Mouse (Mus musculus) embryonic facial prominence, embryonic 12.5 days (tissue): ENCODE data around the gene Tbxa2r. TPM values are rescaled to one million over a fixed set of nuclear protein-coding genes. Genes with fewer than 3 reads are reported as not detected.

ENCODE experiments used
- ATAC-seq: fragments of 200-750 bp; cut with Nextera tagmentation; 2 replicates; pipeline ENCODE4 v1.8.0; 2017; ENCODE audit not compliant: insufficient number of reproducible peaks, insufficient read depth, low FRiP score, low TSS enrichment
- H3K27ac ChIP-seq: fragments of 300-500 bp; sonication (generic); 2 replicates; pipeline ENCODE4 v1.5.1; 2016; ENCODE audit warnings: mild to moderate bottlenecking
- H3K27me3 ChIP-seq: fragments of 300-500 bp; sonication (generic); 2 replicates; pipeline ENCODE4 v1.6.1; 2016; ENCODE audit warnings: mild to moderate bottlenecking, moderate library complexity
- H3K36me3 ChIP-seq: fragments of 300-500 bp; sonication (generic); 2 replicates; pipeline ENCODE4 v1.6.1; 2016; ENCODE audit warnings: mild to moderate bottlenecking
- H3K4me1 ChIP-seq: fragments of 300-500 bp; sonication (generic); 2 replicates; pipeline ENCODE4 v1.6.1; 2016
- H3K4me2 ChIP-seq: fragments of 300-500 bp; sonication (generic); replicated peaks from 2 replicates; pipeline ENCODE4 v1.6.1; 2016; ENCODE audit warnings: mild to moderate bottlenecking, moderate library complexity
- H3K4me3 ChIP-seq: fragments of 300-500 bp; sonication (generic); 2 replicates; pipeline ENCODE4 v1.5.1; 2016; ENCODE audit warnings: mild to moderate bottlenecking
- H3K9ac ChIP-seq: fragments of 300-500 bp; sonication (generic); 2 replicates; pipeline ENCODE4 v1.6.1; 2016; ENCODE audit warnings: mild to moderate bottlenecking, moderate library complexity
- H3K9me3 ChIP-seq: fragments of 300-500 bp; sonication (generic); 2 replicates; pipeline ENCODE4 v1.6.1; 2016; ENCODE audit warnings: mild to moderate bottlenecking, moderate library complexity
- WGBS: fragments of 180-500 bp; shearing (Covaris S2); methylation state at CpG from one replicate; pipeline ENCODE4 v1.1.7; 2016; 5-methylcytosine and 5-hydroxymethylcytosine counted together
- polyA plus RNA-seq: library from polyadenylated mRNA; unstranded; fragments of >200 nt; fragmentation: Nextera tagmentation; extraction: Ambion mirVana; gene quantifications from 2 replicates; pipeline ENCODE4 v1.2.1, GENCODE M21; 2016

Gene Tbxa2r
- polyA plus RNA-seq, 1 experiment from 2014 or later, result 3.1 TPM

- no peak for ATAC-seq
- peaks cover 71% of the 10 kb centered on the region for H3K27me3 ChIP-seq
- H3K9ac ChIP-seq, result no peak overlapping the region
- 35% methylated on average over 17 of the region's 17 CpGs for WGBS
- no peak overlapping the region for H3K4me2 ChIP-seq
- no peaks in the 10 kb centered on the region for H3K9me3 ChIP-seq
- no peak overlapping the region for H3K4me3 ChIP-seq
- no peak overlapping the region for H3K27ac ChIP-seq
- peaks cover 9% of the 10 kb centered on the region; the same call in 1 of the 2 replicates for H3K4me1 ChIP-seq
- peaks cover 7% of the 10 kb centered on the region; the same call in 1 of the 2 replicates for H3K36me3 ChIP-seq
Observed at GRCm38 (mm10) chr10:81340551-81341332, 12.2 kb downstream of the Tbxa2r start.

- Histone ChIP-seq H3K9ac (no peak overlapping the region), H3K4me2 (no peak overlapping the region), H3K4me3 (no peak overlapping the region), H3K27me3 (peaks cover 73% of the 10 kb centered on the region), H3K9me3 (no peaks in the 10 kb centered on the region), H3K36me3 (peaks cover 7% of the 10 kb centered on the region; the same call in 1 of the 2 replicates), H3K27ac (no peak overlapping the region), H3K4me1 (peaks cover 5% of the 10 kb centered on the region)
- no peak for ATAC-seq
- 29% methylated on average over 16 of the region's 16 CpGs for WGBS
Observed at GRCm38 (mm10) chr10:81341333-81341949, 12.9 kb downstream of the Tbxa2r start.

GRCm38 (mm10) chr10:81342686-81343505 is 14.4 kb downstream of the Tbxa2r start, which contains the start of gene Gipc3:
Gene Gipc3, minus strand, starts transcription at chr10:81343266.
- WGBS, result 7% methylated on average over 55 of the region's 67 CpGs
- H3K27me3 ChIP-seq, result peaks cover 73% of the 10 kb centered on the region
- ATAC-seq, result no peak
- H3K36me3 ChIP-seq, result peaks cover 13% of the 10 kb centered on the region
- H3K9me3 ChIP-seq, result no peaks in the 10 kb centered on the region
- no peak within 1 kb of the TSS for H3K27ac ChIP-seq
- peak within 1 kb of the TSS; percentile 37 for H3K4me3 ChIP-seq
- peaks cover 15% of the 10 kb centered on the region for H3K4me1 ChIP-seq
- H3K9ac ChIP-seq, result peak within 1 kb of the TSS; percentile 47
- peak within 1 kb of the TSS; percentile 59 for H3K4me2 ChIP-seq

- ATAC-seq, result no peak
- peaks cover 68% of the 10 kb centered on the region for H3K27me3 ChIP-seq
- H3K4me3 ChIP-seq, result no peak overlapping the region
- no peaks in the 10 kb centered on the region for H3K9me3 ChIP-seq
- no peak overlapping the region for H3K4me2 ChIP-seq
- H3K9ac ChIP-seq, result no peak overlapping the region
- H3K36me3 ChIP-seq, result peaks cover 22% of the 10 kb centered on the region
- no peak overlapping the region for H3K27ac ChIP-seq
- peaks cover 25% of the 10 kb centered on the region for H3K4me1 ChIP-seq
- 54% methylated on average over 8 of the region's 8 CpGs for WGBS
Observed at GRCm38 (mm10) chr10:81344421-81345161, 16.1 kb downstream of the Tbxa2r start.

GRCm38 (mm10) chr10:81345162-81345534 is 16.6 kb downstream of the Tbxa2r start:
- H3K9me3 ChIP-seq, result no peaks in the 10 kb centered on the region
- H3K4me3 ChIP-seq, result no peak overlapping the region
- peaks cover 22% of the 10 kb centered on the region for H3K36me3 ChIP-seq
- H3K27ac ChIP-seq, result no peak overlapping the region
- 77% methylated on average over 4 of the region's 4 CpGs for WGBS
- H3K4me1 ChIP-seq, result peaks cover 27% of the 10 kb centered on the region
- no peak overlapping the region for H3K4me2 ChIP-seq
- peaks cover 67% of the 10 kb centered on the region for H3K27me3 ChIP-seq
- no peak for ATAC-seq
- no peak overlapping the region for H3K9ac ChIP-seq

GRCm38 (mm10) chr10:81346453-81347067 is 18.0 kb downstream of the Tbxa2r start:
- WGBS, result 9% methylated on average over 55 of the region's 55 CpGs
- no peaks in the 10 kb centered on the region for H3K9me3 ChIP-seq
- ATAC-seq, result no peak
- H3K4me1 ChIP-seq, result peaks cover 27% of the 10 kb centered on the region
- peaks cover 54% of the 10 kb centered on the region for H3K27me3 ChIP-seq
- peak overlapping the region; percentile 20 for H3K4me3 ChIP-seq
- H3K9ac ChIP-seq, result peak overlapping the region; percentile 28; the same call in 1 of the 2 replicates
- H3K27ac ChIP-seq, result no peak overlapping the region
- peaks cover 22% of the 10 kb centered on the region for H3K36me3 ChIP-seq
- H3K4me2 ChIP-seq, result peak overlapping the region; percentile 52

GRCm38 (mm10) chr10:81349146-81349545 is 20.6 kb downstream of the Tbxa2r start:
- Histone ChIP-seq H3K4me3 (peak overlapping the region; percentile 94), H3K4me1 (peaks cover 24% of the 10 kb centered on the region), H3K27me3 (peaks cover 29% of the 10 kb centered on the region), H3K9me3 (no peaks in the 10 kb centered on the region), H3K36me3 (peaks cover 22% of the 10 kb centered on the region), H3K27ac (peak overlapping the region; percentile 54; the same call in 1 of the 2 replicates), H3K9ac (peak overlapping the region; percentile 91), H3K4me2 (peak overlapping the region; percentile 90)
- 4% methylated on average over 11 of the region's 12 CpGs for WGBS
- ATAC-seq, result no peak

- under 1% methylated on average over 29 of the region's 29 CpGs for WGBS
- H3K4me1 ChIP-seq, result peaks cover 24% of the 10 kb centered on the region
Observed at GRCm38 (mm10) chr10:81349961-81350350, 21.4 kb downstream of the Tbxa2r start.

GRCm38 (mm10) chr10:81350351-81351063 is 22.0 kb downstream of the Tbxa2r start, which contains the start of gene Hmg20b:
Gene Hmg20b, minus strand, starts transcription at chr10:81350480.
- peak within 1 kb of the TSS; percentile 91 for H3K9ac ChIP-seq
- H3K36me3 ChIP-seq, result peaks cover 17% of the 10 kb centered on the region
- H3K9me3 ChIP-seq, result no peaks in the 10 kb centered on the region
- peaks cover 24% of the 10 kb centered on the region for H3K4me1 ChIP-seq
- peak within 1 kb of the TSS; percentile 75 for H3K27ac ChIP-seq
- H3K4me2 ChIP-seq, result peak within 1 kb of the TSS; percentile 90
- peaks cover 16% of the 10 kb centered on the region for H3K27me3 ChIP-seq
- peak within 1 kb of the TSS; percentile 94 for H3K4me3 ChIP-seq
- 0% methylated on average over 54 of the region's 54 CpGs for WGBS
- ATAC-seq, result peak; percentile 94

More at GRCm38 (mm10) chr10:81349961-81350350, 21.4 kb downstream of the Tbxa2r start:
- Histone ChIP-seq H3K27me3 (peaks cover 21% of the 10 kb centered on the region), H3K9me3 (no peaks in the 10 kb centered on the region), H3K4me2 (peak overlapping the region; percentile 90), H3K27ac (peak overlapping the region; percentile 75), H3K4me3 (peak overlapping the region; percentile 94), H3K9ac (peak overlapping the region; percentile 91), H3K36me3 (peaks cover 22% of the 10 kb centered on the region)
- ATAC-seq, result peak; percentile 3; the same call in 1 of the 2 replicates

- Histone ChIP-seq H3K4me3 (no peak overlapping the region), H3K4me2 (no peak overlapping the region), H3K9ac (no peak overlapping the region), H3K27me3 (peaks cover 8% of the 10 kb centered on the region; the same call in 1 of the 2 replicates), H3K27ac (no peak overlapping the region), H3K4me1 (peaks cover 19% of the 10 kb centered on the region), H3K36me3 (peaks cover 15% of the 10 kb centered on the region), H3K9me3 (no peaks in the 10 kb centered on the region)
- no peak for ATAC-seq
- 26% methylated on average over 9 of the region's 9 CpGs for WGBS
Observed at GRCm38 (mm10) chr10:81351678-81352291, 23.3 kb downstream of the Tbxa2r start.
